Mouse (Mus musculus) heart, postnatal 0 days (tissue): ENCODE measurements around the gene Esp22. TPM values are rescaled to one million over a fixed set of nuclear protein-coding genes. Genes with fewer than 3 reads are reported as not detected.
"Not testable (repeated sequence)": the region's sequence is repeated elsewhere in the genome, so short reads cannot be mapped to it uniquely, and the experiment has no call there.

Source experiments
- ATAC-seq: fragments of 200-750 bp; cut with Nextera tagmentation; 2 replicates; pipeline ENCODE4 v1.8.0; 2017; ENCODE audit warnings: low read depth, moderate number of reproducible peaks, moderate library complexity; ENCODE audit not compliant: insufficient read depth
- DNase-seq: peaks from one replicate; pipeline ENCODE4 v3.0.0-alpha.2; 2016; ENCODE audit warnings: low spot score
- H3K27ac ChIP-seq: fragments of 300-500 bp; sonication (generic); 2 replicates; pipeline ENCODE4 v1.5.1; 2014; ENCODE audit warnings: low read depth, mild to moderate bottlenecking
- H3K27me3 ChIP-seq: fragments of 300-500 bp; sonication (generic); 2 replicates; pipeline ENCODE4 v1.6.1; 2014; ENCODE audit warnings: low read length, mixed read lengths; ENCODE audit not compliant: control insufficient read depth, insufficient read depth
- H3K36me3 ChIP-seq: fragments of 300-500 bp; sonication (generic); replicated peaks from 2 replicates; pipeline ENCODE4 v1.6.1; 2014; ENCODE audit warnings: low read length, mixed read lengths; ENCODE audit not compliant: control insufficient read depth, insufficient read depth
- H3K4me1 ChIP-seq: fragments of 300-500 bp; sonication (generic); 2 replicates; pipeline ENCODE4 v1.6.1; 2014; ENCODE audit warnings: antibody characterized with exemption; ENCODE audit not compliant: control insufficient read depth, insufficient read depth
- H3K4me2 ChIP-seq: fragments of 300-500 bp; sonication (generic); 2 replicates; pipeline ENCODE4 v1.6.1; 2014; ENCODE audit warnings: low read depth, mild to moderate bottlenecking, low read length, moderate library complexity
- H3K4me3 ChIP-seq: fragments of 300-500 bp; sonication (generic); 2 replicates; pipeline ENCODE4 v1.5.1; 2014; ENCODE audit warnings: low read depth, low read length
- H3K9ac ChIP-seq: fragments of 300-500 bp; sonication (generic); replicated peaks from 2 replicates; pipeline ENCODE4 v1.6.1; 2014; ENCODE audit warnings: low read depth, low read length, mixed read lengths
- H3K9me3 ChIP-seq: fragments of 300-500 bp; sonication (generic); replicated peaks from 2 replicates; pipeline ENCODE4 v1.6.1; 2016; ENCODE audit warnings: low read length; ENCODE audit not compliant: control insufficient read depth
- CTCF ChIP-seq: IDR thresholded peaks from 2 replicates; pipeline ENCODE4 v1.5.1; 2016; ENCODE audit warnings: antibody characterized with exemption, control low read depth, low read depth
- EP300 ChIP-seq: IDR thresholded peaks from 2 replicates; pipeline ENCODE4 v1.6.1; 2016; ENCODE audit warnings: antibody characterized with exemption, low read depth
- WGBS: fragments of 180-500 bp; shearing (Covaris S2); extraction: QIAGEN DNeasy Blood & Tissue Kit; methylation state at CpG from one replicate; pipeline ENCODE4 v1.1.7; 2014; 5-methylcytosine and 5-hydroxymethylcytosine counted together
- polyA plus RNA-seq: library from polyadenylated mRNA; unstranded; fragments of >200 nt; fragmentation: Nextera tagmentation; extraction: Ambion mirVana; gene quantifications from 2 replicates; pipeline ENCODE4 v1.2.1, GENCODE M21; 2015
- total RNA-seq: library from RNA; depleted of rRNA; stranded (reverse); fragments of >200 nt; gene quantifications from 2 replicates; pipeline ENCODE4 v1.2.3, GENCODE M21; 2014; ENCODE audit warnings: low replicate concordance; rRNA removed

Gene Esp22
- total RNA-seq: not detected in 2 replicates
- polyA plus RNA-seq: not detected in 2 replicates

- DNase-seq: no peak
- WGBS: 88% methylated on average over 1 of the region's 1 CpGs
These were observed at the start of gene Esp22 for GRCm38 (mm10) chr17:39095034-39095433. Gene Esp22 (plus strand): TSS chr17:39095334.

GRCm38 (mm10) chr17:39063641-39064040 lies 31.5 kb upstream of the Esp22 start:
- ATAC-seq (no peak), DNase-seq (no peak)
- H3K9me3 ChIP-seq: peaks cover 19% of the 10 kb centered on the region
- no peak overlapping the region for H3K4me3 ChIP-seq
- no peaks in the 10 kb centered on the region for H3K4me1 ChIP-seq
- TF ChIP-seq CTCF (no peak), EP300 (no peak)
- H3K4me2 ChIP-seq: no peak overlapping the region
- no peaks in the 10 kb centered on the region for H3K27me3 ChIP-seq
- H3K9ac ChIP-seq: no peak overlapping the region
- H3K36me3 ChIP-seq: no peaks in the 10 kb centered on the region
- H3K27ac ChIP-seq: no peak overlapping the region

More at GRCm38 (mm10) chr17:39095034-39095433, at the start of gene Esp22:
- Histone ChIP-seq H3K27ac (no peak within 1 kb of the TSS), H3K27me3 (no peaks in the 10 kb centered on the region), H3K4me1 (no peaks in the 10 kb centered on the region), H3K9me3 (0 out of 2 replicates have a peak, but pooled peaks cover 8% of the 10 kb centered on the region), H3K36me3 (no peaks in the 10 kb centered on the region), H3K9ac (no peak within 1 kb of the TSS), H3K4me3 (no peak within 1 kb of the TSS), H3K4me2 (no peak within 1 kb of the TSS)
- no peak for ATAC-seq
- TF ChIP-seq EP300 (no peak), CTCF (no peak)

GRCm38 (mm10) chr17:39076937-39077336 lies 18.2 kb upstream of the Esp22 start, which contains the start of gene Esp23:
Gene Esp23 (minus strand): TSS chr17:39077037.
- no peak within 1 kb of the TSS for H3K27ac ChIP-seq
- H3K27me3 ChIP-seq: no peaks in the 10 kb centered on the region
- ATAC-seq: no peak
- peaks cover 10% of the 10 kb centered on the region; the same call in 1 of the 2 replicates for H3K9me3 ChIP-seq
- no peaks in the 10 kb centered on the region for H3K4me1 ChIP-seq
- H3K36me3 ChIP-seq: no peaks in the 10 kb centered on the region
- no peak within 1 kb of the TSS for H3K4me3 ChIP-seq
- no peak within 1 kb of the TSS for H3K9ac ChIP-seq
- H3K4me2 ChIP-seq: no peak within 1 kb of the TSS
- no peak for DNase-seq
- TF ChIP-seq CTCF: no peak
- 26% methylated on average over 1 of the region's 1 CpGs for WGBS

- not testable (repeated sequence) for H3K27me3 ChIP-seq, DNase-seq, H3K27ac ChIP-seq, H3K4me2 ChIP-seq, H3K9ac ChIP-seq, H3K4me1 ChIP-seq, ATAC-seq, H3K36me3 ChIP-seq, H3K4me3 ChIP-seq
- peaks cover 14% of the 10 kb centered on the region for H3K9me3 ChIP-seq
- 65% methylated on average over 11 of the region's 11 CpGs for WGBS
These were observed 12.0 kb downstream of the Esp22 start for GRCm38 (mm10) chr17:39107126-39107525.

GRCm38 (mm10) chr17:39129156-39129555 lies 34.0 kb downstream of the Esp22 start:
- not testable (repeated sequence) for H3K27ac ChIP-seq, H3K9ac ChIP-seq, H3K36me3 ChIP-seq, ATAC-seq, H3K4me2 ChIP-seq, H3K4me1 ChIP-seq, H3K4me3 ChIP-seq, H3K27me3 ChIP-seq, H3K9me3 ChIP-seq, DNase-seq
- WGBS: 68% methylated on average over 12 of the region's 12 CpGs

Other genes starting within 250 kb of the Esp22 start
- gene Esp24, start 58.6 kb upstream of the Esp22 start, total RNA-seq: not detected in 2 replicates
- not detected in 2 replicates for gene Esp24, start 58.6 kb upstream of the Esp22 start, polyA plus RNA-seq
- gene Gm21903, start 52.0 kb upstream of the Esp22 start, total RNA-seq: not detected in 2 replicates
- gene Gm21903, start 52.0 kb upstream of the Esp22 start, polyA plus RNA-seq: not detected in 2 replicates
- gene Esp23, start 18.3 kb upstream of the Esp22 start, total RNA-seq: not detected in 2 replicates
- not detected in 2 replicates for gene Esp23, start 18.3 kb upstream of the Esp22 start, polyA plus RNA-seq